Mouse (Mus musculus) liver, postnatal 0 days (tissue): ENCODE measurements around the gene Ech1. TPM values are rescaled to one million over a fixed set of nuclear protein-coding genes. Genes with fewer than 3 reads are reported as not detected.

Experiments
- ATAC-seq: fragments of 200-750 bp; cut with Nextera tagmentation; 2 replicates; pipeline ENCODE4 v1.8.0; 2017; ENCODE audit warnings: mild to moderate bottlenecking, moderate library complexity
- DNase-seq: peaks from one replicate; pipeline ENCODE4 v3.0.0-alpha.2; 2016
- H3K27ac ChIP-seq: fragments of 300-500 bp; sonication (generic); 2 replicates; pipeline ENCODE4 v1.5.1; 2014; ENCODE audit warnings: antibody characterized with exemption, moderate library complexity, mild to moderate bottlenecking, low read depth
- H3K27me3 ChIP-seq: fragments of 300-500 bp; sonication (generic); 2 replicates; pipeline ENCODE4 v1.6.1; 2014; ENCODE audit warnings: low read length, control low read depth, mixed read lengths; ENCODE audit not compliant: insufficient read depth
- H3K36me3 ChIP-seq: fragments of 300-500 bp; sonication (generic); replicated peaks from 2 replicates; pipeline ENCODE4 v1.6.1; 2014; ENCODE audit warnings: mild to moderate bottlenecking, control low read depth, low read length, moderate library complexity, mixed read lengths; ENCODE audit not compliant: insufficient read depth
- H3K4me1 ChIP-seq: fragments of 300-500 bp; sonication (generic); 2 replicates; pipeline ENCODE4 v1.6.1; 2014; ENCODE audit warnings: antibody characterized with exemption, mild to moderate bottlenecking, control low read depth; ENCODE audit not compliant: insufficient read depth
- H3K4me2 ChIP-seq: fragments of 300-500 bp; sonication (generic); 2 replicates; pipeline ENCODE4 v1.6.1; 2014; ENCODE audit warnings: low read depth, mild to moderate bottlenecking, low read length, moderate library complexity, mixed read lengths
- H3K4me3 ChIP-seq: fragments of 300-500 bp; sonication (generic); 2 replicates; pipeline ENCODE4 v1.5.1; 2014; ENCODE audit warnings: low read depth, low read length
- H3K9ac ChIP-seq: fragments of 300-500 bp; sonication (generic); replicated peaks from 2 replicates; pipeline ENCODE4 v1.6.1; 2014; ENCODE audit warnings: mild to moderate bottlenecking, moderate library complexity
- H3K9me3 ChIP-seq: fragments of 300-500 bp; sonication (generic); 2 replicates; pipeline ENCODE4 v1.6.1; 2016; ENCODE audit warnings: mild to moderate bottlenecking, control low read depth, low read length, mixed read lengths
- CTCF ChIP-seq: sonication (generic); IDR thresholded peaks from 2 replicates; pipeline ENCODE4 v1.5.1; 2016; ENCODE audit warnings: antibody characterized with exemption, low read depth
- EP300 ChIP-seq: IDR thresholded peaks from 2 replicates; pipeline ENCODE4 v1.6.1; 2016; ENCODE audit warnings: antibody characterized with exemption, low read depth, mild to moderate bottlenecking
- WGBS: fragments of 180-500 bp; shearing (Covaris S2); extraction: QIAGEN DNeasy Blood & Tissue Kit; methylation state at CpG from one replicate; pipeline ENCODE4 v1.1.7; 2014; ENCODE audit not compliant: insufficient replicate concordance; 5-methylcytosine and 5-hydroxymethylcytosine counted together
- polyA plus RNA-seq: library from polyadenylated mRNA; unstranded; fragments of >200 nt; fragmentation: Nextera tagmentation; extraction: Ambion mirVana; gene quantifications from 2 replicates; pipeline ENCODE4 v1.2.1, GENCODE M21; 2015

Gene Ech1
- polyA plus RNA-seq, 1 experiment from 2014 or later, result 566 TPM

- no peak overlapping the region for H3K9ac ChIP-seq
- peaks cover 89% of the 10 kb centered on the region for H3K36me3 ChIP-seq
- H3K4me3 ChIP-seq, result no peak overlapping the region
- no peak overlapping the region for H3K27ac ChIP-seq
- no peak for DNase-seq
- peaks cover 42% of the 10 kb centered on the region for H3K4me1 ChIP-seq
- no peaks in the 10 kb centered on the region for H3K9me3 ChIP-seq
- ATAC-seq, result no peak
- 91% methylated on average over 10 of the region's 10 CpGs for WGBS
- H3K27me3 ChIP-seq, result no peaks in the 10 kb centered on the region
- TF ChIP-seq CTCF (no peak), EP300 (no peak)
- no peak overlapping the region for H3K4me2 ChIP-seq
These were observed 8.1 kb upstream of the Ech1 start for GRCm38 (mm10) chr7:28816920-28817319.

- no peak for ATAC-seq
- Histone ChIP-seq H3K36me3 (peaks cover 95% of the 10 kb centered on the region), H3K4me3 (no peak overlapping the region), H3K9ac (no peak overlapping the region), H3K27me3 (no peaks in the 10 kb centered on the region), H3K4me1 (peaks cover 44% of the 10 kb centered on the region), H3K4me2 (no peak overlapping the region), H3K27ac (no peak overlapping the region), H3K9me3 (no peaks in the 10 kb centered on the region)
- TF ChIP-seq CTCF (no peak), EP300 (no peak)
- 65% methylated on average over 6 of the region's 6 CpGs for WGBS
- no peak for DNase-seq
These were observed 7.5 kb upstream of the Ech1 start for GRCm38 (mm10) chr7:28817524-28817923.

- WGBS, result 86% methylated on average over 4 of the region's 4 CpGs
- H3K4me1 ChIP-seq, result peaks cover 42% of the 10 kb centered on the region
- ATAC-seq, result no peak
These were observed 7.1 kb upstream of the Ech1 start for GRCm38 (mm10) chr7:28817957-28818356.

GRCm38 (mm10) chr7:28818436-28818835 is 6.6 kb upstream of the Ech1 start:
- ATAC-seq, result no peak
- DNase-seq, result no peak
- no peak overlapping the region for H3K9ac ChIP-seq
- no peak overlapping the region for H3K4me3 ChIP-seq
- H3K4me1 ChIP-seq, result peaks cover 42% of the 10 kb centered on the region
- H3K9me3 ChIP-seq, result no peaks in the 10 kb centered on the region
- H3K27ac ChIP-seq, result no peak overlapping the region
- no peak overlapping the region for H3K4me2 ChIP-seq
- WGBS, result 83% methylated on average over 18 of the region's 18 CpGs
- H3K36me3 ChIP-seq, result peaks cover 95% of the 10 kb centered on the region
- TF ChIP-seq CTCF (no peak), EP300 (no peak)
- H3K27me3 ChIP-seq, result no peaks in the 10 kb centered on the region

More at GRCm38 (mm10) chr7:28817957-28818356, 7.1 kb upstream of the Ech1 start:
- Histone ChIP-seq H3K9me3 (no peaks in the 10 kb centered on the region), H3K27ac (no peak overlapping the region), H3K36me3 (peaks cover 97% of the 10 kb centered on the region), H3K4me3 (no peak overlapping the region), H3K9ac (no peak overlapping the region), H3K4me2 (no peak overlapping the region), H3K27me3 (no peaks in the 10 kb centered on the region)
- TF ChIP-seq EP300, result no peak
- no peak for TF ChIP-seq CTCF
- no peak for DNase-seq

GRCm38 (mm10) chr7:28818861-28819452 is 6.1 kb upstream of the Ech1 start:
- no peak overlapping the region for H3K4me3 ChIP-seq
- H3K36me3 ChIP-seq, result peaks cover 90% of the 10 kb centered on the region
- DNase-seq, result no peak
- no peak overlapping the region for H3K27ac ChIP-seq
- H3K4me1 ChIP-seq, result peaks cover 42% of the 10 kb centered on the region
- no peak overlapping the region for H3K4me2 ChIP-seq
- no peak for ATAC-seq
- H3K9ac ChIP-seq, result no peak overlapping the region
- no peaks in the 10 kb centered on the region for H3K9me3 ChIP-seq
- no peaks in the 10 kb centered on the region for H3K27me3 ChIP-seq
- 77% methylated on average over 4 of the region's 4 CpGs for WGBS
- no peak for TF ChIP-seq CTCF
- peak; percentile 60; the same call in 1 of the 2 replicates for TF ChIP-seq EP300

- DNase-seq (no peak), ATAC-seq (no peak)
- 0 out of 2 replicates have a peak overlapping the region, but pooled peaks have one; percentile 34 for H3K27ac ChIP-seq
- no peaks in the 10 kb centered on the region for H3K27me3 ChIP-seq
- no peak for TF ChIP-seq EP300
- TF ChIP-seq CTCF, result no peak
- WGBS, result 88% methylated on average over 4 of the region's 4 CpGs
- H3K9ac ChIP-seq, result no peak overlapping the region
- no peak overlapping the region for H3K4me3 ChIP-seq
- no peak overlapping the region for H3K4me2 ChIP-seq
- H3K36me3 ChIP-seq, result peaks cover 84% of the 10 kb centered on the region
- peaks cover 43% of the 10 kb centered on the region for H3K4me1 ChIP-seq
- H3K9me3 ChIP-seq, result no peaks in the 10 kb centered on the region
These were observed 5.4 kb upstream of the Ech1 start for GRCm38 (mm10) chr7:28819571-28819970.
